Mouse (Mus musculus): ENCODE measurements around the gene Lyrm7.

Lyrm7 gene

DNA sequence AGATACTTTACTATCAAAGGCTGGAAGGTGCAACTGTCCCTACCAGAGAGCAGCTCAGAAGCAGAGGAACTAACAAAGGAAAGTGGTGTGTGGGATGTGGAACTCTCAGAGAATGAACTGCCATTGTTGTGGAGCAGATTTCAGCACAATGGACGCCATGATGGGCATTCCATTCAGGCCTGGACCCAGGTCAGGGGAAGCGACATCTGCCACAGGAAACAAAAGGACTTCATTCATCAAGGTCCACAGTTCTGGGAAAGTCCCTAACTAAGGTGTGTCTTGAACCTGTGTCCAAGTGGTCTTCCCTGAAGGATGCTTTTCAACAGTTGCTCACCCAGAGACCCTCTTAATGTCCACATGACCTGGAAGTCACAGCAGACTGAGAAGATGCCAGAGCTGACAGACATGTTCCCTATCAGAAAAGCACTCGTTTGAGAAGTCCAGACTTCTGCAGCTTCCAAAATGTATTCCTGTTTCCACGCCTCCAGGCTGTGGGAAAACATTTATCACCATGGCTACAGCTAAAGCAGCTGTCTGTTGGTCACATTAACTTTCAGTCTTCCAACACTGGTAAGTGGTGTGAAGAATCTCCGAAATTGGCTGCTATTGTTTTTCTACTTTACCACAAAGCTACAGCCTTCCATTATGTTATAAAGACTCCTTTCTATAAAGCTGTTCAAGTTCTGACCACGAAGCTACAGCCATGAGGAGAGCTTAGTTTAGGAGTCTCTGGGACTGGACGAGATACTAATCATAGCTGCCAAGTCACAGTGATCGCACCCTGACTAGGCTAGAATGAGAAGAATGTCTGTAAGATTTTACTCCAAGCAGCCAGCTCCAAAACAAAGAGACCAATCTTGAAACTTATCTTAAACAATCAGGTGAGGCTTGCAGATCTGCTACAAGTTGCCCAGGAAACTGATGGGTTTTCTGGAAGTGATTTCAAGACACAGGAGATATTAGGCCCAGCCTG, 15.0 kb downstream of the Lyrm7 start:
- DNase-seq (ENCODE audit: low read depth, low spot score): no peak

DNA sequence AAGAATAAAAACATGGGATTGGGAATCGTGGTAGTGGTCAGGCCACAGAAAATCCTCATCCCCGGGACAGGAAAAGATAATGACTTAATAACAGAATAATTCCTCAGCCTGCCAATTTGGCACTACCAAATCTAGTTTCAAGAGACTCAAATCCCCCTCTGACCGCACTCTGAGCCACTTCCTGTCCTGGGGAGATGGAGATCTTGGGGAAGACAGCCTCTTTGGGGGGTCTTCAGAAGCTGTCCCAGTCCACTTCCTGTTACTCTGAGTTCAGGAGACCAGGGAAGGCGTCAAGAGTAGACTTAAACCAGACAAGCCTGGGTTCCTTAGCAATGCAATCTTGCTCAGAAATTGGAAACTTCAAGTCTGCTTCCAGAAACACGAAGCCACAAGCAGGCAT, 15.8 kb downstream of the Lyrm7 start:
- DNase-seq (ENCODE audit: low read depth, low spot score): no peak

DNA sequence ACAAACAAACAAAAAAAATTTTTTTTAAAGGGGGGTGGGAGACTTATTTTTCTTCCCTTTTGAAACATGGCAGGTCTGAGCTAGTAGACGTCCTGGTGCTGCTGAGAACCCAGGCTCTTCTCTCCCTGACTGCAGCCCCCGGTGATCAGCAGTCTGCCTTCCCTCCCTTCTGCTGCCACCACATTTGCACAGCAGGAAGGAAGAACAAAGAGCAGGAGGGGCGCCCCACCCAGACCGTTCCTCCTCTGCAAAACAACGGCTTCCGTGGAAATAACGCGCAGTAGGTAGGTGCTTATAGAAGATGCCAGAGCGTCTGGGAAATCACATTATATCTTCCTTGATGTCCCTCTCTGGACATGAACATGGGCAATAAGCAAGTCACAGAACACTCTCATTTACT, 16.3 kb downstream of the Lyrm7 start:
- DNase-seq (ENCODE audit: low read depth, low spot score): no peak

DNA sequence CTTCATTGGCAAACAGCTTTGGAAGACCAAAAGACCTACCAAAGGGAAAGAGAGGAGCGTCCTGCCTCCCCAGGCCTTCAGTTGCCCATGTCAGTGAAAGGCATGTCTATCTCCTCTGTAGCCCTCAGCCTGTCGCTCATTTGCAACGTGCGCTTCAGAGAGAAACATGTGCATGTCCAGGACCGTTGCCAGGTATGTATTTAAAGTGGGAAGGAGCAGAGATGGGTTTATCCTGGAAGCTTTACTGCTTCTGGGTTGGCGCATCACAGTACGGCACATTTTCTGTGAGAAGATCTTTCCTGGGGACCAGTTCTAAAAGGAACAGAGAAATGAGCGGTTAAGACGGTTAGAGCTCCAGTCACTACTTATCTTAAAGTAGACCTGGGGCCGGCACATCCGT, 19.8 kb downstream of the Lyrm7 start:
- DNase-seq (ENCODE audit: low read depth, low spot score): no peak

DNA sequence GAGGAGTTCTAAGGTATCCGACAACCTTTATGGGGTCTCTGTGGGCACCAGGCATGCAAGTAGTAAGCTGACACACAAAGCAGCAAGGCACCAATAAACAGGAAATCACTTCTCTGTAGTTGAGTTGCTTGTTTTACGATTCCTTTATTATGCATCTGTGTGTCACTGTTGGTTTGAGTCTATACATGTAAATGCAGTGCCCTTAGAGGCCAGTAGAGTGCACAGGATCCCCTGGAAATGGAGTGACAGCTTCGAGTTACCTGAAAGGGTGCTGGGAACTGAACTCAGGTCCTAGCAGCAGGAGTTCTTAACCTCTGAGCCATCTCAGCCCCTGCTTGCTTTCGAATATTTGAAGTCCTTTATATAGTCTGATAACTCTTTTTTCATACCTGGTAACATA, 21.0 kb downstream of the Lyrm7 start:
- no peak for DNase-seq (ENCODE audit: low read depth, low spot score)

DNA sequence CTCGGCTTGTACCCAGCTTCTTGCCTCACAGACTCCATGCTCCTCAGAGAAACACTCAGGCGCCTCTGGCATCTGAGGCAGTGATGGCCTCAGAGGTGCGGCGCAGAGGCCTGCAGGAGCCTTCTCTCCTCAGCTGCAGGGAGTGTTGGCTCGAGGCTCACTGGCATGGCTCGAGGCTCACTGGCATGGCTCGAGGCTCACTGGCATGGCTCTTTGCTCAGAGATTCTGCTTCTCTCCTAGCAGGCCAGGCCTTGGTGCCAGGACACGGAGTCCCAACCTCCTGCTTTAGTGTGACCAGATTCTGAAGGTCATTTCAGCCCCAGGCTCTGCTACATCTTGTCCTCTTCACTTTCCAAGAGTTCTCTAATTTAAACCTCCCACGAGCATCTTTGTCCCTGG, 24.6 kb downstream of the Lyrm7 start:
- DNase-seq (ENCODE audit: low read depth, low spot score): no peak

DNA sequence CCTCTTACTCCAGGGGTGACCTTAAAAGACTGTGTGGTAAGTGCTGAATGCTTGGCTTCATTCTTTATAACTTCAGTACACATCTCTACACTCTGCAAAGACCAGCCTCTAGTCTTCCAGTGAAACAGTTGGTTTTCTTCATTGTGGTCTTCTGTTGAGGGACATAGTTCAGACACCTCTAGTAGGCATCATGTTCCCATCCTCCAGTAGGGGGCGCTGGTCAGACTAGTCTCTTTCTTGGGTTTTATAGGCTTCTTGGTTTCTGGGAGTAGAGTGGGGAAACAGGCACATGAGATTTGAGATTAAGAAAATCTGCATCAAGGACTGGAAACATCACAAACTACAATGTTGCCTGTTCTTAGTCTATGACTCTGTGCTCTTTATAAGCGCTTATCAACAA, 26.1 kb downstream of the Lyrm7 start:
- peak; percentile 54 for DNase-seq (ENCODE audit: low read depth, low spot score)

DNA sequence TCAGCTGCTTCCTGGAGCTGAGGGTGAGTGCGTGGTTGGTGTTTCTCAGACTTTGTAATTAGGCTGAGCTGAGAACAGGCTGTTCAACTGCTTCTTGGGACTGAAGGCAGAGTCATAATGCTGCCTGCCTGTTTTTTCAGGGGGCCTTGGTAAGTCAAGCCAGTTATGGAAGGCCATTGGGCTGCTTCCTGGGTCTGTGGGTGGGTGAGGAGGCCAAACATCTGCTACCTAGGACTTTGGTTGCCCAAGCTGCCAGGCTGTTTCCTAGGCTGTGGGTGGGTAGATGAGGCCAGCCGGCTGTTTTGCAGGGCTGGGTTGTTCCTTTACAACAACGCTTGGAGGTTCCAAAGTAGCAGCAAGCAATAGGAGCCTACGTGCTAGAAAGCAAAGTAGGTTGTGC, 26.9 kb downstream of the Lyrm7 start:
- DNase-seq (ENCODE audit: low read depth, low spot score): no peak

DNA sequence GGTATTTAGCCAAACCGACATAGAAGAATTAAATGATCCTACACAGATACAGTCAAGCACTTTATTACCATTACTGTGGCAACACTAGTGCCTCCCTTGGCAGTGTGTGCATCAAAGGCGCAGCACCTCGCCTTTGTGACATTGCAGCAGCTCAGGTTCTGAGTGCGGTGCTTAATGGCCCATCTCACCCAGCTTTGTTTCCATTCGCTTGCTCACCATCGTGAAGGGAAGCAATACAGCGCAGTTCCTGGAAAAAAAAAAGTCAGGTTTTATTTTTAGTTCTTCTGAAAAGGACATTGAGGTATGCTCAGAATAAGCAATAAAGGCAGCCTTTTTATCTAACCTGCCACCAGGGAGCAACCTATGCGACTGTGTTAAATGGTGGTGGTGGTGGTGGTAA, 33.9 kb downstream of the Lyrm7 start:
- DNase-seq (ENCODE audit: low read depth, low spot score): no peak

DNA sequence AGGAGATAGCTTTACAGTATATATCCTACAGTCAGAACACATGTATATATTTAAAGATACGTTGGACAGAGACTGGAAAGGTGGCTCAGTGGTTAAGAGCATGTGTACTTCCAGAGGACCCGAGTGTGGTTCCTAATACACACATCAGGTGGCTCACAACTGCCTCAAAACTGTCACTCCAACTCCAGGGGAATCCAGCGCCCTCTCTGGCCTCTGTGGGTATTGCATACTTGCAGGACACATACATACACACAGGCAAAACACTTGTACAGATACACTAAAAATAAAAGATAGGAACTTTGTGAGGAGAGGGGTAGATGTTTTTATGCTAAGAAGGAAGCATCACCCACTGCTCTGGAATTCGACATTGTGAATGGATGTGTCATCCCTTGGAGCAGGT, 34.9 kb downstream of the Lyrm7 start:
- DNase-seq (ENCODE audit: low read depth, low spot score): no peak

DNA sequence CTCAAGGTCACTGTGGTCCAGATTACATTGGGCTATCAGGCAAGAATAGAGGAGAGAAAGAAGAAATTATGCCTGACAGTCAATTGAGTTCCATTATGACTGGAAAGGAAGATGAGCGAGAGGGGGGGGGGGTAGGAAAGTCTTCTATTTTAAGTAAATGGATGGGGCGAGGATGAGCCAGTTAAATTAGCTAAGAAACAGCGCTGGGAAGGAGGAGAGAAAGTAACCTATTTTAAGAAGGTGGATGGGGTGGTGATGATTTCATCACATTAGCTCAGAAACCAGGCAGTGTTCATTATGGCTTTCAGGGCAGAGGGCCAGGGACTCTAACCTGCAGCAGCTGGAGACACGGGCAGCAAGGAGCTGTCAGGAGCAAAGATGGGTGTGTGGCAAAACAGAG, 37.2 kb downstream of the Lyrm7 start:
- no peak for DNase-seq (ENCODE audit: low read depth, low spot score)

DNA sequence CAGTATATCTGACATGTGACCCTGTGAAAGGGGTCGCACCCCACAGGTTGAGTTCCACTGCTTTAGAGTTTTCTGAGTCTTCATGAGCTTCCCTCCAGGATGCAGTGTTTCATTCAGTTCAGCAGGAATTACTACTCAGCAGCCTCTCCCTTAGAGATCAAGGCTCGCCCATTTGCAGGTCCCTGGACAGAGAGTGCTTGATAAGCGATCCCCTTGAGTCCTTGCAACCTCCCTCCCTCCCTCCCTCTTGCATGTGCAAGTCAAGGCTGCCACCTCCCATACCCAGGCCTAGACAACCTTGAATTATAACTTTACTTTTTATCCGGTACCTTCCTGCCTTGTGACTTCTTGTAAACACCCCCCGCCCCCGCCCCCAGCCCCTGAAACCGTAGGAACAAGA, 41.2 kb downstream of the Lyrm7 start:
- no peak for DNase-seq (ENCODE audit: low read depth, low spot score)

DNA sequence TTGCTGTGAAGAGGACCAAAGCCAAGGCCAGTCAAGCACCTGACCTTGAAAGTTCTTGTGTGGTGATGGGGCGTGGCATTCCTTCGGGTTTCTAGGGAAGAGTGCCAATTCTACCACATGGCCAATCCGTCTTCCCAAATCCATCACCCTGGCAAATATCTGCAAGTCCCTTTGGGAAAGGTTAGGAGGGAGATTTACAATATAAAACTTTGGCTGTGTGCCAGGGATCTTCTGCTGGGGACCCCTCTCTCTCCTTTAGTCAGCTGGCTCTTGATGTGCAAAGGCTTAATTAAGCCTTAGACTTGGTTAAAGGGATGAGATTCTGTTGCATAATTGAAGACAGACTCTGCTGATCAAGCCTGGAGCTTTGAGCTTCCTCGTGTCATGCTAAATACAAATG, 43.3 kb downstream of the Lyrm7 start:
- no peak for DNase-seq (ENCODE audit: low read depth, low spot score)

DNA sequence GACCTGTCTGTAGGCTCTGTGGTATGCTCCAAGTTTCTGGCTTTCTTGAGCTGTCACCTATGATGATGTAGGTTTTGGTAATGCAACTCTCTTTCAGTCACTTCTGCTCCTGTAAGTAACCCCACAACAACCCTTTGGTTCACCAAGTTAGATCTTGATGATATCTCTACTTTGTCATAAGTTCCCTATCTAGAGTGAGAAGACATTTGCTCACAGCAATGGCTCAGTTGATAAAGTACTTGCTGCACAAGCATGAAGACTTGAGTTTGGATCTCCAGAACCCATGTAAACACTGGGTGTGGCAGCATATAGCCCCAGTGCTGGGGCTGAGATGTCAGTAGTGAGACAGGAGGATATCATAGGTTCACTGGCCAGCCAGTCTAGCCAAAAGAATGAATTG, 45.1 kb downstream of the Lyrm7 start:
- no peak for DNase-seq (ENCODE audit: low read depth, low spot score)

DNA sequence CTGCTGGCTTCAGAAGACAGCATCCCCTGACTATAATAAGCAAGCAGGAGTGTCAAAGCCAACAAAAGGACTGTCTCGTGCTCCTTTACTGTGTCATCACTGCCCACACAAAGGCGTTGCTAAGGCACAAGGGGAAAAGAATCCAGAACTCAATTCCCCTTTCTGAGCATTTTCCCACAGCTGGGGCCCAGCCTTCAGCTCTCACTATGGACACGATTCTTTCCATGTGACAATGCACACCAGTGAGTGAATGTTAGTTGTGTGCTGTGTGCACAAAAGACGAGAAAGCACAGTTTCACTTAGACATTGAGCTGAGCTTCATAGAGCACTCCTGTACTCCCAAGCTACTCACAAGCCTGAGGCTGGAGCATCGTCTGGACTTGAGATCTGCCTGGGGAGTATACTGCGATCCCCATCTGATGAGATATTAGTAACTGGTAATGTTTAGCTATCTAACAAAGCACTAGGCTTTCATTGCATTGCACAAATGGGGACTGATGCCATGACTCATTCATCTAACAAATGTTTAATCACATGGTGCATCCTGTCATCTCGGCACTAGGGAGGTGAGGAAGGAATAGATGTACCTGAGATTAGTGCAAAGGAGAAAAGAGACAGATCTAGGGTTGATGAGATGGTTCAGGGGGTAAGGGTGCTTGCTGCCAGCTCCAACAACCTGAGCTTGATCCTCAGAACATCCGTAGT, 47.8 kb downstream of the Lyrm7 start:
- no peak for DNase-seq (ENCODE audit: low read depth, low spot score)

DNA sequence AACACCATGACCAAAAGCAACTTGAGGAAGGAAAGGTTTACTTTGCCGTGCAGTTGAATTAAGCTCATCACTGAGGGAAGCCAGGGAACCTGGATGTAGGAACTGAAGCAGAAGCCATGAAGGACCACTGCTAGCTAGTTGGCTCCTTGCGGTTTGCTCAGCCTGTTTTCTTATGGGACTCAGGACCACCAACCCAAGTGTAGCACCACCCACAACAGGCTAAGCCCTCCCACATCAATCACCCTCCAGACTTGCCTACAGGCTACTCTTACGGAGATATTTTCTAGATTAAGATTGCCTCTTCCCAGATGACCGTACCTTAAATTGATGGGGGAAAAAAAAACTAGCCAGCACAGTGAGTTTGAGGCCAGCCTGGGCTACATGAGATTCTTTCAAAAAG, 48.4 kb downstream of the Lyrm7 start:
- DNase-seq (ENCODE audit: low read depth, low spot score): no peak

DNA sequence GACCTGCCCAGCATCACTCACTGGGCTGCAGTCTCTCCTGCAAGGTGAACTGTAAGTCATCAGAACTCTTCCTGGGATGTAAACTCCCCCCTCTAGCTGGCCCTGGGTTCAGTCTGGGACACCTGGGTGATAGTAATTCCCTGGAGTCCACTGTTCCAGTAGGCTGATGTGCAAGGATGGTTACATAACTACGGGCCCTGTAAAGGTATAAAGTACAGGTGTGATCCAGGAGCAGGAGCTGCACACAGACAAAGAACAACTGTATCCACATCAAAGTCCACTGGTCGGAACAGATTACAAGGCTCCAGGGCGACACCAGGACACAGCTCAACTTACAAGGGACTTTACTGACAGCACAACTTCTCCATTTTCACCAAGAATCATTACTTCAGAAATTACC, 49.7 kb downstream of the Lyrm7 start:
- no peak for DNase-seq (ENCODE audit: low read depth, low spot score)

DNA sequence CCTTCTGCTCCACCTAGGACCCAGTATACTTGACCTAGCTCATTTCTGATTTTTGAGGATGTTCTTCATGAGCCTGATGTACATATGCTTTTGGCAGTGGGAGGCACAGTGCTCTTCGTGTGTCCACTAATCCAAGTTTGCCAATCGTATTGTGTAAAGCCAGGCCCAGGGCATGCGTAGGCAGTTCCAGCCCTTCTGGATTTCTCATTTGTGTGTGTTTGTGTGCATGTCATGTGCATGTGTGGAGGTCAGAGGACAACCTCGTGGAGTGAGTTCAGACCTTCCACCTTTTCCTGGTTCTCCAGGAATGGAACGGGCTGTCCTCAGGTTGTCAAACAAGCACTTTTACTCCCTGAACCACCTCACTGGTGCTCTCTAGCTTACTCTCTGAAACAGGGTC, 51.1 kb downstream of the Lyrm7 start:
- DNase-seq (ENCODE audit: low read depth, low spot score): no peak

DNA sequence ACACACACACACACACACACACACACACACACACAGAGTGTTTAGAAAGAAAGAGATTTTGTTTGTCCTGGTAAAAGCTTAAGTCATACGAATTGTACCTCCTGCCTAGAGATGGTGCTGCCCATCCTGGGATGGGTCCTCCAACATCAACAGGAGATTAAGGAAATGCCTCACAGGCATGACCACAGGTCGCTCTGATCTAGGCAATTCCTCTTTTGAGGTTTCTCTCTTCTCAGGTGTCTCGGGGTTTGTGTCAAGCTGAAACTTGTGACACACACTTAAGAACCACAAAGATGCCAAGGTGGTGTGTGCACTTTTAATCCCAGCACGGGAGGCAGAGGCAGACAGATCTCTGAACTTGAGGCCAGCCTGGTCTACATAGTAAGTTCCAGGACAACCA, 52.5 kb downstream of the Lyrm7 start:
- DNase-seq (ENCODE audit: low read depth, low spot score): no peak

DNA sequence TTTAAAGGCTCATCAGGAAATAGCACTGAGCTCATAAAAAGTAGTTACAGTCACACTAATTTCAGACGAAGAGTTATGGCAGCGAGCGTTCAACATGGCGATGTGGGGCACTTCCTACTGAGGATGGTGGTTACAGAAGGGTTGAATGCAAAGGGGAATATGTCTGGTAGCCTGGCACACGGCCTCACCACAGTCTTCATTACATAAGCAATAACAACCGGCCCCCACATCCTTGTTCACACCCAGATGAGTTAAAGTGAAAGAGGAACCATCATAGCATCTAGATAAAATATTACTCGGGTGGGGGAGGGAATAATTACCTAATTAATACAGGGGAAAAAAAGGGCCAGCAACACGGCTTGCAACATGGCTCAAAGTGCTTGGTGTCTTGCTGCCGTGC, 53.0 kb downstream of the Lyrm7 start:
- no peak for DNase-seq (ENCODE audit: low read depth, low spot score)

DNA sequence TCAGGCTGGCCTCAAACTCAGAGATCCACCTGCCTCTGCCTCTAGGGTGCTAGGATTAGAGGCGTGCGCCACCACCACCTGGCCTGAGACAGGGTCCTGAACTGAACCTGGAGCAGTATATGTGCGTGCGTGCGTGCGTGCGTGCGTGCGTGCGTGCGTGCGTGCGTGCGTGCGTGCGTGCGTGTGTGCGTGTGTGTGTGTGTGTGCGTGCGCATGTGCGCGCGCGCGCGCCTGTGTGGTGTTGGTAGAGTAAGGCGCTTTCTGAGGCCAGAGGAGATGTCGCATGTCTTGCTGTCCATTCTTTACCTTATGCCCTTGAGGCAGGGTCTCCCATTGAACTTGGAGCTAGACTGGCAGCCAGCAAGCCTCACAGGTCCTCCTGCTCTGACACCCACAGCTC, 53.8 kb downstream of the Lyrm7 start:
- DNase-seq (ENCODE audit: low read depth, low spot score): no peak

DNA sequence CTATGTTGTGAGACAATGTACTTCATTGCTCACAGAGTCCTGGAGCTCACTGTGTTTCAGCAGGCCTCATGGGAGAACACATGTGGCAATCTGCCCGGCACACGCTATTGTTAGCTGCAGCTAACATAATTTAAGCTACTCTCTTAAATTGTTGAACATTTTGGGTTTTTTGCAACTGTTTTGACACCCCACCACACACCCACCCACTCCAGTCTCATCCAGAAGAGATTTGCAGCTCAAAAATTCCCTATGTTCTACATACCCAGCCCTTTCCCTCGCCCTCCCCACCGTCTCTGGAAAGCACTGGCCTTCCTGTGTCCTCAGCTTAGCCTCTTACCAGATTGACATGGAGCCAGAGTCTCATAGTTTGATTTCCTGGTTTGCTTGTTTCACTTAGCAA, 55.5 kb downstream of the Lyrm7 start:
- DNase-seq (ENCODE audit: low read depth, low spot score): no peak

DNA sequence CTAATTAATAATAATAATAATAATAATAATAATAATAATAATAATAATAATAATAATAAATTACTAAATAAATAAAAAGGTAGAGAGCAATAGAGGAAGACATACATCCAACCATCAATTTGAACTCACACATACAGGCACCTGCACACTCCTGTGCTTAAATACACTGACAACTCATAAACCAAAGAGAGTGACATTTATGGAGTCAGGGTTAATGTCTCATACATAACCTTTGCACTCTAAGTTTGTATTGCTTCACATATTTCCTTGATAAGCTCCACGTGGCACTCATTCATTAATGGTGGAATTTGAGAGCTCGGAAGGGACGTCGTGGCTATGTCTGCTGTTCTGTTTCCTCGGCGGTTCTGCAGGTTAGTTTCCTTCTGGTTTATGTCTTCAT, 58.1 kb downstream of the Lyrm7 start:
- no peak for DNase-seq (ENCODE audit: low read depth, low spot score)
